Mouse (Mus musculus) brain, embryonic 18.5 days (tissue): ENCODE results near the gene Lipt1.

Experiments used
- DNase-seq: peaks from one replicate; pipeline ENCODE4 v3.0.0-alpha.2; 2012; ENCODE audit warnings: low read depth, low spot score

Lipt1 gene

DNA sequence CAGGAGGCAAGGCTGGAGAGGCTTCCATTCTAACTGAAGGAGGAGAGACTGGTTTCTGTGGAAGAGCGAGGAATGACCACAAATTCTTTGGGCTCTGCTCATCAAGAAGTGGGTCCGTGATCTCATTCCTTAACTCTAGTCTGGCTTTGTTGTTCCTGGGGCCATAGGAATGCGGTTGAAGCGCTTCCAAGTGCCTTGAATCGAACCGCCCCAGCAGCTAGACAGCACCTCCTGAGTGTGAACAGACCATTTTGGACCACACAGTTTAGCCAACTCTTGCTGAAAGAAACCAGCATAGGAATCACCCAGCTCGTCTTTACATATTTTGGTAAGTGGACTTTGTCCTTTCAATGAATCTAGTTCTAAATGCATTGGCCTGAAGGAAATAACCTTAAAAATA, at the start of gene Lipt1:
TSS of gene Lipt1 (plus strand) at position 35 of the 400 bp plus-strand sequence.
- no peak for DNase-seq

DNA sequence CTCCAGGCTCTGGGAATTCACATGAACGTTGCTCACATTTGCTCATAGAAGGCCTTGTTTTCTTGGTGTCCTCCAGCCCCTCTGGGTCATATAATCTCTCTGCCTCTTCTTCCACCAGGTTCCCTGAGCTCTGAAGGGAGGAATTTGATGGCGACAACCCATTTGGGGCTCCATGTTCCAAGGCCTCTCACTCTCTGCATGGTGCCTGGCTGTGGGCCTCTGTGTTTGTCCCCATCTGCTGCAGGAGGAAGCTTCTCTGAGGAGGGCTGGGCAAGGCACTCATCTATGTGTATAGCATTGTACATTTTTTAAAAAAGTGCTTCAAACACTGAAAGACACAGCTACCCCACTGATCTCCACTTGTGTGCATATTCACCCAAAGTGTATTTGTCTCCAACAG, 39.9 kb upstream of the Lipt1 start:
- DNase-seq, result no peak

GRCm38 (mm10) chr1:37846878-37847277, 24.7 kb upstream of the Lipt1 start:
- DNase-seq, result no peak

- no peak for DNase-seq
These were observed 20.8 kb upstream of the Lipt1 start for GRCm38 (mm10) chr1:37850696-37851095.

- peak; percentile 96 for DNase-seq
These were observed 6.8 kb upstream of the Lipt1 start for GRCm38 (mm10) chr1:37864511-37865400.

GRCm38 (mm10) chr1:37865401-37866215, 5.9 kb upstream of the Lipt1 start:
- DNase-seq, result no peak

GRCm38 (mm10) chr1:37866286-37866685, 5.3 kb upstream of the Lipt1 start, which contains the start of gene Tsga10:
Gene Tsga10, minus strand, starts transcription at chr1:37866429.
- no peak for DNase-seq

DNA sequence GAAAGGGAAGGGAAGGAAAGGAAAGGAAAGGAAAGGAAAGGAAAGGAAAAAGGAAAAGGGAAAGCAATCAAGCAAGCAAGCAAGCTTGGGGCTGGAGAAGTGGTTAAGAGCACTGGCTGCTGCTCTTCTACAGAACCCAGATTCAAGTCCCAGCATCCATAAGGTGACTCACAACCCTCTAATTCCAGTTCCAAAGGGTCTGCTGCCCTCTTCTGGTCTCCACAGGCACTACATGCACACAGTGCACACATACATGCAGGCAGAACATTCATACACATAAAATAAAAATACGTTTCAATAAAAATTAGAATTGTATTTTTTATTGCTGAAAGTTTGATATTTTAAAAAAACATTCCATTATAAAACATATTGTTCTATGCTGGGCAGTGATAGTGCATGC, 4.5 kb upstream of the Lipt1 start:
- no peak for DNase-seq

- DNase-seq, result no peak
These were observed 3.7 kb upstream of the Lipt1 start for GRCm38 (mm10) chr1:37867684-37868322.

DNA sequence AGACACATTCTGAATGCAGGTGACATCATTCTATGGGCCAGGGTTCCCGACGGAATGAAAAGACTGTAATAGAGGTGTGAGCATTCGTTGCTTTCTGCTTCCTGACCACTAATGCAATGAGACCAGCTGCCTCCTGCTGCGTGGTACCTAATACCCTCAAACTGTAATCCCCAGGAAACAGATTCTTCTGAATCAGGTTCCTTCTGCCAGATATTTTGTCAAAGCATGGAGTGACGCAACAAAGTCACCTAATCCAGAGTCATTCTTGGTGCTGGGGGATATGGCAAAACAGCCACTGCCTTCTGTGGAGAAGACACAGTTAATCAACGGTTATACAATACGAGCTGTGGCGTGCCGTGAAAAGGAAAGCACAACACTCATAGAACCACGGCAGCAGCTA, 2.9 kb upstream of the Lipt1 start:
- no peak for DNase-seq

DNA sequence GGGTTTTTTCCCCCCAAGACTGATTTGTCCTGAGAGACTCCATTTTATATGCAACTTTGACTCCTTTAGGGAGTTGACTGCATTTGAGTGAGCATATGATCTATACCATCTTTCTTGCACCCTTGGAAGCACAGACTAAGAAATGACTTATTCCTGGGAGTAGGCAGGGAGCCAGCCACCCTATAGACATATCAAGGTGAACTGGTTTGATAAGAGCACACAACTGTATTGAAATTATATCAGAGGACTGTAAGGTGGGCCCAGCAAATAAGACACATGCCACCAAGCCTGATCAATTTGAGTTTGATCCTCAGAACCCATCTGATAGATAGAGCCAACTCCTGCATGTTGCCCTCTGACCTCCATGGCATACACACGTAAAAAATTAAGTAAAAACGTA, 2.2 kb upstream of the Lipt1 start:
- DNase-seq, result no peak

GRCm38 (mm10) chr1:37872131-37873067, 861 bp downstream of the Lipt1 start:
- peak; percentile 75 for DNase-seq

GRCm38 (mm10) chr1:37873157-37873556, 1.6 kb downstream of the Lipt1 start:
- DNase-seq, result no peak

- no peak for DNase-seq
These were observed 6.4 kb downstream of the Lipt1 start for GRCm38 (mm10) chr1:37877736-37878460.

- DNase-seq, result no peak
These were observed 11.9 kb downstream of the Lipt1 start for GRCm38 (mm10) chr1:37883411-37883810.

- no peak for DNase-seq
These were observed 12.9 kb downstream of the Lipt1 start for GRCm38 (mm10) chr1:37884451-37884850.

DNA sequence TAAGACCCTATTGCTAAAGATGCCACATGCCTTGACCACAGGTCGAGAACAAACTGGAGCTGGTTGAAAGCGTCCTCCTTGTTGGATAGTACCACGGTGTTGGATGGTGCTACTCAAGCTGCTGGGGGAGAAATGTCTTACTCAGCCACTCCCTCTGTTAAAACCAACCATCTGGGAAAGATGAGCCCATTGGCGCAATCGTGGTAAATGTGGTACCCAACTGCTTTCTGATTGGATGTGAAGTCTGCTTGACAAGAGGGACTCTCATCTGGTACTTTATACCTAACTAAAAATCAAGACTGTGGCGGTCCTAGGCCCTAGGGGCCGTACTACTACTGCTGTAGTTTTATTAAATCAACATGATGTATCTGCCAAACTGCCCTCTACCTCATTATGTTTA, 17.7 kb downstream of the Lipt1 start:
- DNase-seq, result no peak

GRCm38 (mm10) chr1:37890025-37890652, 18.6 kb downstream of the Lipt1 start, which contains the start of the genes Mitd1 and Mrpl30:
Gene Mitd1, minus strand, starts transcription at chr1:37890411.
Gene Mrpl30, plus strand, starts transcription at chr1:37890477.
- peak; percentile 82 for DNase-seq

- no peak for DNase-seq
These were observed 19.9 kb downstream of the Lipt1 start for GRCm38 (mm10) chr1:37891400-37891799.

GRCm38 (mm10) chr1:37894606-37895005, 23.1 kb downstream of the Lipt1 start:
- no peak for DNase-seq
